Mouse (Mus musculus): Measurements from ENCODE around the gene Zfp57. TPM values are rescaled to one million over a fixed set of nuclear protein-coding genes. Genes with fewer than 3 reads are reported as not detected.

Zfp57 gene
- polyA plus RNA-seq, 1 experiment from 2014 or later = 326 TPM

GRCm38 (mm10) chr17:37026425-37026824, 25.5 kb downstream of the Zfp57 start:
- WGBS = 55% methylated on average over 2 of the region's 2 CpGs

GRCm38 (mm10) chr17:37027486-37027885, 26.5 kb downstream of the Zfp57 start:
- no peak overlapping the region for H3K9ac ChIP-seq (replicated peaks; ENCODE audit: low read depth, low read length)
- 92% methylated on average over 4 of the region's 4 CpGs for whole genome bisulfite sequencing
- no peak for ATAC-seq (ENCODE audit: low read depth)

More at GRCm38 (mm10) chr17:37026425-37026824, 25.5 kb downstream of the Zfp57 start:
- Histone ChIP-seq H3K9ac (replicated peaks; ENCODE audit: low read depth, low read length) (no peak overlapping the region), H3K4me2 (ENCODE audit: low read depth, low read length) (no peak overlapping the region), H3K27me3 (ENCODE audit: control insufficient read depth, insufficient read depth, low read length) (no peaks in the 10 kb centered on the region), H3K9me3 (ENCODE audit: control insufficient read depth, low read length) (no peaks in the 10 kb centered on the region), H3K4me3 (ENCODE audit: low read depth, low read length) (no peak overlapping the region), H3K4me1 (ENCODE audit: control insufficient read depth, insufficient read depth, low read length) (no peaks in the 10 kb centered on the region), H3K27ac (ENCODE audit: low read depth, low read length) (no peak overlapping the region), H3K36me3 (ENCODE audit: control insufficient read depth, insufficient read depth, low read length) (no peaks in the 10 kb centered on the region)
- ATAC-seq (ENCODE audit: low read depth) = no peak

GRCm38 (mm10) chr17:37028212-37028611, 27.2 kb downstream of the Zfp57 start:
- ATAC-seq (ENCODE audit: low read depth) = peak; percentile 50
- H3K9ac ChIP-seq (replicated peaks; ENCODE audit: low read depth, low read length) = peak overlapping the region; percentile 55; the same call in 1 of the 2 replicates
- no peaks in the 10 kb centered on the region for H3K36me3 ChIP-seq (ENCODE audit: control insufficient read depth, insufficient read depth, low read length)
- no peaks in the 10 kb centered on the region for H3K4me1 ChIP-seq (ENCODE audit: control insufficient read depth, insufficient read depth, low read length)
- H3K4me2 ChIP-seq (ENCODE audit: low read depth, low read length) = peak overlapping the region; percentile 52
- peak overlapping the region; percentile 97 for H3K27ac ChIP-seq (ENCODE audit: low read depth, low read length)
- no peaks in the 10 kb centered on the region for H3K9me3 ChIP-seq (ENCODE audit: control insufficient read depth, low read length)
- 6% methylated on average over 10 of the region's 10 CpGs for WGBS
- peak overlapping the region; percentile 35 for H3K4me3 ChIP-seq (ENCODE audit: low read depth, low read length)
- H3K27me3 ChIP-seq (ENCODE audit: control insufficient read depth, insufficient read depth, low read length) = no peaks in the 10 kb centered on the region

More at GRCm38 (mm10) chr17:37027486-37027885, 26.5 kb downstream of the Zfp57 start:
- Histone ChIP-seq H3K4me2 (ENCODE audit: low read depth, low read length) (no peak overlapping the region), H3K36me3 (ENCODE audit: control insufficient read depth, insufficient read depth, low read length) (no peaks in the 10 kb centered on the region), H3K27ac (ENCODE audit: low read depth, low read length) (peak overlapping the region; percentile 97; the same call in 1 of the 2 replicates), H3K4me1 (ENCODE audit: control insufficient read depth, insufficient read depth, low read length) (no peaks in the 10 kb centered on the region), H3K9me3 (ENCODE audit: control insufficient read depth, low read length) (no peaks in the 10 kb centered on the region), H3K4me3 (ENCODE audit: low read depth, low read length) (no peak overlapping the region), H3K27me3 (ENCODE audit: control insufficient read depth, insufficient read depth, low read length) (no peaks in the 10 kb centered on the region)

- Histone ChIP-seq H3K9ac (replicated peaks; ENCODE audit: low read depth, low read length) (peak overlapping the region; percentile 55), H3K4me2 (ENCODE audit: low read depth, low read length) (peak overlapping the region; percentile 52), H3K4me3 (ENCODE audit: low read depth, low read length) (peak overlapping the region; percentile 35), H3K27ac (ENCODE audit: low read depth, low read length) (peak overlapping the region; percentile 97), H3K9me3 (ENCODE audit: control insufficient read depth, low read length) (no peaks in the 10 kb centered on the region), H3K4me1 (ENCODE audit: control insufficient read depth, insufficient read depth, low read length) (no peaks in the 10 kb centered on the region), H3K27me3 (ENCODE audit: control insufficient read depth, insufficient read depth, low read length) (no peaks in the 10 kb centered on the region), H3K36me3 (ENCODE audit: control insufficient read depth, insufficient read depth, low read length) (no peaks in the 10 kb centered on the region)
- ATAC-seq (ENCODE audit: low read depth) = peak; percentile 99
- WGBS = 0% methylated on average over 14 of the region's 14 CpGs
These were observed 27.7 kb downstream of the Zfp57 start for GRCm38 (mm10) chr17:37028683-37029120.

GRCm38 (mm10) chr17:37029162-37029561, 28.2 kb downstream of the Zfp57 start:
- Histone ChIP-seq H3K36me3 (ENCODE audit: control insufficient read depth, insufficient read depth, low read length) (no peaks in the 10 kb centered on the region), H3K4me2 (ENCODE audit: low read depth, low read length) (peak overlapping the region; percentile 52), H3K27ac (ENCODE audit: low read depth, low read length) (peak overlapping the region; percentile 97), H3K4me1 (ENCODE audit: control insufficient read depth, insufficient read depth, low read length) (no peaks in the 10 kb centered on the region), H3K4me3 (ENCODE audit: low read depth, low read length) (peak overlapping the region; percentile 35), H3K9ac (replicated peaks; ENCODE audit: low read depth, low read length) (peak overlapping the region; percentile 55), H3K9me3 (ENCODE audit: control insufficient read depth, low read length) (no peaks in the 10 kb centered on the region), H3K27me3 (ENCODE audit: control insufficient read depth, insufficient read depth, low read length) (no peaks in the 10 kb centered on the region)
- 0 out of 2 replicates have a peak, but pooled peaks have one; percentile 5 for ATAC-seq (ENCODE audit: low read depth)
- 68% methylated on average over 8 of the region's 8 CpGs for WGBS

- ATAC-seq (ENCODE audit: low read depth) = no peak
- 80% methylated on average over 2 of the region's 2 CpGs for WGBS
- Histone ChIP-seq H3K9me3 (ENCODE audit: control insufficient read depth, low read length) (no peaks in the 10 kb centered on the region), H3K4me1 (ENCODE audit: control insufficient read depth, insufficient read depth, low read length) (no peaks in the 10 kb centered on the region), H3K4me3 (ENCODE audit: low read depth, low read length) (no peak overlapping the region), H3K36me3 (ENCODE audit: control insufficient read depth, insufficient read depth, low read length) (no peaks in the 10 kb centered on the region), H3K27me3 (ENCODE audit: control insufficient read depth, insufficient read depth, low read length) (no peaks in the 10 kb centered on the region), H3K27ac (ENCODE audit: low read depth, low read length) (no peak overlapping the region), H3K9ac (replicated peaks; ENCODE audit: low read depth, low read length) (no peak overlapping the region), H3K4me2 (ENCODE audit: low read depth, low read length) (no peak overlapping the region)
These were observed 38.3 kb downstream of the Zfp57 start for GRCm38 (mm10) chr17:37039127-37039894.

- peaks cover 25% of the 10 kb centered on the region for H3K4me1 ChIP-seq (ENCODE audit: control insufficient read depth, insufficient read depth, low read length)
- 82% methylated on average over 7 of the region's 7 CpGs for whole genome bisulfite sequencing
- H3K27ac ChIP-seq (ENCODE audit: low read depth, low read length) = peak overlapping the region; percentile 94
- H3K9me3 ChIP-seq (ENCODE audit: control insufficient read depth, low read length) = no peaks in the 10 kb centered on the region
- H3K27me3 ChIP-seq (ENCODE audit: control insufficient read depth, insufficient read depth, low read length) = no peaks in the 10 kb centered on the region
- H3K36me3 ChIP-seq (ENCODE audit: control insufficient read depth, insufficient read depth, low read length) = no peaks in the 10 kb centered on the region
- peak overlapping the region; percentile 84 for H3K4me2 ChIP-seq (ENCODE audit: low read depth, low read length)
- ATAC-seq (ENCODE audit: low read depth) = no peak
- H3K9ac ChIP-seq (replicated peaks; ENCODE audit: low read depth, low read length) = peak overlapping the region; percentile 98
- H3K4me3 ChIP-seq (ENCODE audit: low read depth, low read length) = peak overlapping the region; percentile 88
These were observed 43.8 kb downstream of the Zfp57 start for GRCm38 (mm10) chr17:37044651-37045244.

- peak; percentile 84 for ATAC-seq (ENCODE audit: low read depth)
These were observed 44.8 kb downstream of the Zfp57 start, which contains the start of gene Gabbr1 for GRCm38 (mm10) chr17:37045611-37046311. Gene Gabbr1 (plus strand): TSS chr17:37045966.

More at GRCm38 (mm10) chr17:37045611-37046311, 44.8 kb downstream of the Zfp57 start, which contains the start of gene Gabbr1:
- peak within 1 kb of the TSS; percentile 84 for H3K4me2 ChIP-seq (ENCODE audit: low read depth, low read length)
- no peaks in the 10 kb centered on the region for H3K36me3 ChIP-seq (ENCODE audit: control insufficient read depth, insufficient read depth, low read length)
- H3K27me3 ChIP-seq (ENCODE audit: control insufficient read depth, insufficient read depth, low read length) = no peaks in the 10 kb centered on the region
- H3K9me3 ChIP-seq (ENCODE audit: control insufficient read depth, low read length) = no peaks in the 10 kb centered on the region
- peak within 1 kb of the TSS; percentile 88 for H3K4me3 ChIP-seq (ENCODE audit: low read depth, low read length)
- peak within 1 kb of the TSS; percentile 94 for H3K27ac ChIP-seq (ENCODE audit: low read depth, low read length)
- WGBS = under 1% methylated on average over 47 of the region's 55 CpGs
- peaks cover 29% of the 10 kb centered on the region for H3K4me1 ChIP-seq (ENCODE audit: control insufficient read depth, insufficient read depth, low read length)
- peak within 1 kb of the TSS; percentile 98 for H3K9ac ChIP-seq (replicated peaks; ENCODE audit: low read depth, low read length)
